Mouse (Mus musculus) ES-E14 (cell line): ENCODE results near the gene Ccdc36. TPM values are rescaled to one million over a fixed set of nuclear protein-coding genes. Genes with fewer than 3 reads are reported as not detected.

ENCODE experiments used
- DNase-seq: peaks from one replicate; pipeline ENCODE4 v3.0.0-alpha.2; 2013; ENCODE audit warnings: low read depth, low spot score
- H3K27ac ChIP-seq: 2 replicates; pipeline ENCODE4 v1.5.1; 2012; ENCODE audit warnings: low read depth, mild to moderate bottlenecking, low read length, moderate library complexity, mixed read lengths; ENCODE audit not compliant: poor library complexity, insufficient read depth, severe bottlenecking
- H3K36me3 ChIP-seq: 2 replicates; pipeline ENCODE4 v1.6.1; 2012; ENCODE audit warnings: mild to moderate bottlenecking, low read length, moderate library complexity, mixed read lengths; ENCODE audit not compliant: control insufficient read depth, poor library complexity, insufficient read depth, severe bottlenecking
- H3K4me1 ChIP-seq, 2 experiments: fragments of 150-350 bp in 1 of 2; sonication (generic) in 1 of 2; 2 replicates each; pipeline ENCODE4 v1.6.1; 2012; ENCODE audit warnings: low read length in 2 of 2, mild to moderate bottlenecking in 1 of 2, mixed read lengths in 1 of 2; ENCODE audit not compliant: control insufficient read depth in 2 of 2, insufficient read depth in 2 of 2, poor library complexity in 1 of 2
- H3K4me3 ChIP-seq, 2 experiments: fragments of 150-350 bp in 1 of 2; sonication (generic) in 1 of 2; 2 replicates each; pipeline ENCODE4 v1.5.1; 2012; ENCODE audit warnings: low read length in 2 of 2, low read depth in 1 of 2, mild to moderate bottlenecking in 1 of 2, mixed read lengths in 1 of 2; ENCODE audit not compliant: insufficient read depth in 1 of 2, poor library complexity in 1 of 2, severe bottlenecking in 1 of 2
- H3K9ac ChIP-seq: 2 replicates; pipeline ENCODE4 v1.6.1; 2012; ENCODE audit warnings: low read depth, mild to moderate bottlenecking, low read length, mixed read lengths; ENCODE audit not compliant: poor library complexity, insufficient read depth, severe bottlenecking
- H3K9me3 ChIP-seq: fragments of 150-350 bp; sonication (generic); 2 replicates; pipeline ENCODE4 v1.6.1; 2012; ENCODE audit warnings: low read depth, mild to moderate bottlenecking, low read length; ENCODE audit not compliant: control insufficient read depth, insufficient read depth
- CHD2 ChIP-seq: IDR thresholded peaks from 2 replicates; pipeline ENCODE4 v1.6.1; 2014; ENCODE audit warnings: mild to moderate bottlenecking, low read depth, low read length, inconsistent platforms
- HCFC1 ChIP-seq: IDR thresholded peaks from 2 replicates; pipeline ENCODE4 v1.6.1; 2012; ENCODE audit warnings: low read length, inconsistent platforms, borderline replicate concordance; ENCODE audit not compliant: insufficient read depth
- MAFK ChIP-seq: IDR thresholded peaks from 2 replicates; pipeline ENCODE4 v1.6.1; 2014; ENCODE audit warnings: mild to moderate bottlenecking, low read depth, low read length, inconsistent platforms; ENCODE audit not compliant: insufficient read depth
- ZC3H11A ChIP-seq: IDR thresholded peaks from 2 replicates; pipeline ENCODE4 v1.6.1; 2012; ENCODE audit warnings: low read depth, mild to moderate bottlenecking, inconsistent platforms, low read length, borderline replicate concordance
- ZNF384 ChIP-seq: IDR thresholded peaks from 2 replicates; pipeline ENCODE4 v1.6.1; 2012; ENCODE audit warnings: low read depth, low read length, inconsistent platforms
- in situ Hi-C, 2 experiments: fragments of 600-800 bp; cut with MboI; formaldehyde crosslinking; loops; one replicate each; pipeline ENCODE4 v1.15.1; 2025; ENCODE audit warnings: low sequenced_read_pairs in 2 of 2, inconsistent platforms in 1 of 2; ENCODE audit not compliant: unreplicated experiment in 2 of 2
- total RNA-seq: library from RNA; depleted of rRNA; stranded (reverse); fragments of 300-350 nt; gene quantifications from 2 replicates; pipeline ENCODE4 v1.2.3, GENCODE M21; 2012

Ccdc36 gene
- total RNA-seq, 1 experiment: 1.7 TPM

DNA sequence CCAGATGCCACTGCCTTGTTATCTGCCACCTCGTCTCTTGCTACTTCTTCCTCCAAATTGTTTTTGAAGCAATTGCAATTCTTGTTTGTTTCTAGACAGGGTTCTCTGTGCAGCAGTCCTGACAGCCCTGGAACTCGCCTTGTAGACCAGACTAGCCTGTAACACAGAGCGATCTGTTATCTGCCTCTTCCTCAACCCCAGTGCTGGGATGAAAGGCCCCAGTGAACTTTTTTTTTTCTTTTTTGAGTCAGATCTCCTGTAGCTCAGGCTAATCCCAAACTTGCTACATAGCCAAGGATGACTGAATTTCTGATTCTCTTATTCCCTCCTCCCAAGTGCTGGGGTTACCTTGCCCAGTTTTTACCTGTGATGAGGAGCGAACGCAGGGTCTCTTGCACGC is 26.1 kb upstream of the Ccdc36 start:
- Histone ChIP-seq H3K4me3 (no peak overlapping the region), H3K9ac (no peak overlapping the region), H3K27ac (no peak overlapping the region), H3K4me1 (peaks cover 7 to 23% of the 10 kb centered on the region in 2 experiments; a peak in 3 of 4 replicates), H3K36me3 (no peaks in the 10 kb centered on the region), H3K9me3 (no peaks in the 10 kb centered on the region)
- in situ Hi-C loops: no loop called here
- TF ChIP-seq CHD2 (no peak), ZNF384 (no peak), ZC3H11A (no peak), HCFC1 (no peak), MAFK (no peak)
- DNase-seq: no peak

DNA sequence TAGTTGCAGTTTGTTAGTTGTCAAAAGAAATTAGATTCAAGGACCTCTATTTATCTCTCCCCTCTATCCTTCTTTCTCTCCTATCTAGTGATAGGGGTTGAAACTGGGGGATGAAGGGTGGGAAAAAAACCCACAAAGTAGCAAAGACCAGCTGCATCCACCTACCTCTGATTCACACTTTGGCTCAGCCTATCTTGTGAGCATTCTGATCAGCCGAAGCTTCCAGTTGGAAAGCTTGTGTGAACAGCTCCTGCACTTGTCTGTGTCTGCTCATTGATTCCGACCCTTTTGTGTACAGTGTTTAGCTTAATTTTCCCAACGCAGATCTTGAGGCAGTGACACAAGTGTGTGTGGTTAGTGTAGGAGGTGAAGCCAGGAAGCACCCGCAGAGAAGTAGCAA is 25.2 kb upstream of the Ccdc36 start:
- Histone ChIP-seq H3K36me3 (no peaks in the 10 kb centered on the region), H3K27ac (no peak overlapping the region), H3K9ac (no peak overlapping the region), H3K4me1 (peaks cover 7 to 26% of the 10 kb centered on the region in 2 experiments; a peak in 3 of 4 replicates), H3K9me3 (no peaks in the 10 kb centered on the region), H3K4me3 (no peak overlapping the region)
- no peak for DNase-seq
- TF ChIP-seq ZC3H11A (no peak), HCFC1 (no peak), ZNF384 (no peak), CHD2 (no peak), MAFK (no peak)
- in situ Hi-C loops: no loop called here

DNA sequence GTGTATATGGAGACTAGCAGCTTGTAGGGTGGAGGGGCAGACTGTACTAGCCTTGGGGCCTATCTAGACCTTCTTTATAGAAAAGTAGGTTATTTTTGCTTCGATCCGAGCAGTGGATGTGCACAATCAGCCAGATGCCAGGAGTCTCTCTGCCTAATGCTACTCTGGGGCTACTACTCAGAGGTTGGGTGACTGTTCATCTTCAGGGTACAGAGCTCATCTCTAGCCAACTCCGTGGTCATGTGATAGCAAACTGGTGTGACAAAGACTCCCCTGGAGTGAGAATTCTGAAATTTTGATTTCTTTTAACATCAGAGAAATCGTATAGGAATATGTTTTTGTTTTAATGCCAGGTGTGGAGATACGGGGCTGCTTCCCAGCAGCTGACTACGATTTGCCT is 24.6 kb upstream of the Ccdc36 start:
- in situ Hi-C loops: no loop called here
- DNase-seq: no peak
- H3K36me3 ChIP-seq: no peaks in the 10 kb centered on the region
- peaks cover 7 to 26% of the 10 kb centered on the region in 2 experiments; a peak in 3 of 4 replicates for H3K4me1 ChIP-seq
- no peak for TF ChIP-seq CHD2
- no peak for TF ChIP-seq ZNF384
- 0 out of 2 replicates have a peak, but pooled peaks have one; percentile 13 for TF ChIP-seq ZC3H11A
- no peak for TF ChIP-seq MAFK
- no peak for TF ChIP-seq HCFC1
- no peak overlapping the region for H3K9ac ChIP-seq
- H3K27ac ChIP-seq: no peak overlapping the region
- H3K4me3 ChIP-seq: no peak overlapping the region
- H3K9me3 ChIP-seq: no peaks in the 10 kb centered on the region

DNA sequence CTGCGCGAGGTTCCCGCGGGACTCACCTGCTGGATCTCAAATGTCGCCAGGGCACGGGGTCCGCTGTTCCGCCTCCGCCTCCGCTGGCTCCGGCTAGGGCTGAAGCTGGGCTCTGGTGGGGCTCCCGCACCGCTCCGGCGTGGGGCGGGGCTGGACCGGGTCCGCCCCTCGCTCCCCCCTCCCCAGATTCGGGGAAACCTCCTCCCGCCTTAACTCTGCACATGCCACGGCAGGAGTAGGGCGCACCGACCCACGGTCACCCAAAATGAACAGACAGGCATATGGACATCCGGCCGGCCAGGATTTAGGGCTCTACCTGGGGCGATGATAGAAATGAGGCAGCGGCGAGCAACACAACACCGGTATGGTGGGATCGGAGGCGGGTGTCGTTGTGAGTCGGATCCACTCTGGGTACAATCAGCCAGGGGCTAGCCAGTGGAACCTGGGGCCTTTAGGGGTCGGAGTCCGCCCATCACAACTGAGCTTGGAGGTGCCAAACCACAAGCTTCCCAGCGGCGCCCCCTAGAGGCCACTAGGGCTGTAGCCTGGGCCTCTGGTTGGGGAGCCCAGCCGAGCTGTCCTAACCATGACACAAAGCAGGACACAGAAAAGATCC is 24.1 kb upstream of the Ccdc36 start:
- no peaks in the 10 kb centered on the region for H3K36me3 ChIP-seq
- peaks cover 7 to 24% of the 10 kb centered on the region in 2 experiments; a peak in 3 of 4 replicates for H3K4me1 ChIP-seq
- in situ Hi-C loops: no loop called here
- H3K27ac ChIP-seq: no peak overlapping the region
- peak overlapping the region; percentile 51 to 53 for H3K4me3 ChIP-seq
- TF ChIP-seq ZNF384 (no peak), HCFC1 (peak; percentile 38; the same call in 1 of the 2 replicates)
- H3K9me3 ChIP-seq: no peaks in the 10 kb centered on the region
- H3K9ac ChIP-seq: peak overlapping the region; percentile 49
- peak; percentile 85 for DNase-seq

DNA sequence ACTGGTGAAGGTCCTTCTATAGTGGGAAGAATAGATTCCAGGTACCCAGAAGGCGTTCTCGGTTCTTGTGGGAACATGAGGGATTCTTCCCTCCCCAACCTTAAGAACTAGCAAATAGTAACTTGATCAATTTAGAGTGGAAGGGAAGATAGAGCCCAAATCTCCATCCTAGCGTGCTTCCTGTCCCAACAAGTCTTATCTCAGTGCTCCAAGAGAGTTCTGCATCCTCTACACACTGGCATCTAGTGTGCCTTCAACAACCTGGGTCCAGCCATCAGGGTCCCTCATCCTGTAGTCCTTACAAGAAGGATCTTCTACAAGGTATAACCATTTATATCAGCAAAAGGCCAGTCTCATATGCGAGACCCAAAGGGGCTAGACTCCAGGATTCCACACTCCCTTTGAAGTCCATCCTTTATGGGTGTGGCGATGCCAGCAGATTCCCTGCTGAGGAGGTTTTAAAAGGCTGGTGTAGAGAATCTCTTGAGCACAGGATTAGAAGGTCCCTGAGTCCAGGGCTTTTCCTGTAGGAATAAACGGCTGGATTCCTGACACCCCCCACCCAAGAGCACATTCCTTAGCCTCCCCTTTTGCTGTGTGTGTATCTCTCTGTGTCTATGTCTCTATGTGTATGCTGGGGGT is 23.4 kb upstream of the Ccdc36 start:
- H3K36me3 ChIP-seq: no peaks in the 10 kb centered on the region

More for the DNA sequence above, 23.4 kb upstream of the Ccdc36 start:
- Histone ChIP-seq H3K9ac (peak overlapping the region; percentile 49; the same call in 1 of the 2 replicates), H3K9me3 (no peaks in the 10 kb centered on the region), H3K27ac (no peak overlapping the region), H3K4me3 (peak overlapping the region; percentile 51 to 53), H3K4me1 (peaks cover 6 to 22% of the 10 kb centered on the region in 2 experiments; a peak in 3 of 4 replicates)
- in situ Hi-C loops: no loop called here
- no peak for DNase-seq
- TF ChIP-seq MAFK: no peak
